Mouse (Mus musculus) cerebellum, adult 2 months (tissue): ENCODE results near the gene Hypk. TPM values are rescaled to one million over a fixed set of nuclear protein-coding genes. Genes with fewer than 3 reads are reported as not detected.
A peak's percentile ranks its signal among the peaks of the same experiment; 100 is the strongest.
"Not testable (repeated sequence)": the region's sequence is repeated elsewhere in the genome, so short reads cannot be mapped to it uniquely, and the experiment has no call there.

Source experiments
- DNase-seq, 2 experiments: peaks; one replicate each; pipeline ENCODE4 v3.0.0; 2021
- H3K27ac ChIP-seq: fragments of 200-500 bp; 2 replicates; pipeline ENCODE4 v1.5.1; 2012; ENCODE audit warnings: low read length, control low read depth, inconsistent platforms; ENCODE audit not compliant: insufficient read depth
- H3K27me3 ChIP-seq: fragments of 200-500 bp; 2 replicates; pipeline ENCODE4 v1.6.1; 2012; ENCODE audit warnings: inconsistent platforms, mild to moderate bottlenecking, low read length, moderate library complexity; ENCODE audit not compliant: control insufficient read depth, insufficient read depth
- H3K4me1 ChIP-seq: fragments of 200-500 bp; 2 replicates; pipeline ENCODE4 v1.6.1; 2011; ENCODE audit warnings: low read length; ENCODE audit not compliant: control insufficient read depth, insufficient read depth
- H3K4me3 ChIP-seq: fragments of 200-500 bp; replicated peaks from 2 replicates; pipeline ENCODE3; 2011; ENCODE audit warnings: mild to moderate bottlenecking, low read depth, low read length, control low read depth; ENCODE audit not compliant: insufficient read depth
- CTCF ChIP-seq: fragments of 200-500 bp; IDR thresholded peaks from 2 replicates; pipeline ENCODE4 v1.5.1; 2011; ENCODE audit warnings: low read depth, mild to moderate bottlenecking, control low read depth, low read length, moderate library complexity, borderline replicate concordance; ENCODE audit not compliant: insufficient read depth
- POLR2A ChIP-seq: fragments of 200-500 bp; IDR thresholded peaks from 2 replicates; pipeline ENCODE4 v1.6.1; 2011; ENCODE audit warnings: low read length, control low read depth, borderline replicate concordance; ENCODE audit not compliant: insufficient read depth
- WGBS: fragments of 180-500 bp; shearing (Covaris S2); methylation state at CpG from one replicate; pipeline ENCODE4 v1.1.7; 2018; 5-methylcytosine and 5-hydroxymethylcytosine counted together
- polyA plus RNA-seq: library from polyadenylated mRNA; depleted of rRNA; stranded (reverse); fragments of >200 nt; gene quantifications from 2 replicates; pipeline ENCODE4 v1.2.3, GENCODE M21; 2012; rRNA removed

Gene Hypk
- polyA plus RNA-seq, 1 experiment = 24.7 TPM

- WGBS = 4% methylated on average over 42 of the region's 42 CpGs
- H3K4me1 ChIP-seq = not testable (repeated sequence)
- peak; percentile 85 for TF ChIP-seq POLR2A
Measured at GRCm38 (mm10) chr2:121505942-121506882, 53.1 kb downstream of the Hypk start, which contains the start of the genes Mfap1a and Wdr76. Gene Mfap1a (minus strand): TSS chr2:121506665. Gene Wdr76 (plus strand): TSS chr2:121506723.

GRCm38 (mm10) chr2:121507173-121507950, 54.3 kb downstream of the Hypk start:
- WGBS = 5% methylated on average over 12 of the region's 12 CpGs
- H3K27ac ChIP-seq = no peak overlapping the region
- DNase-seq = no peak

More at GRCm38 (mm10) chr2:121505942-121506882, 53.1 kb downstream of the Hypk start, which contains the start of the genes Mfap1a and Wdr76:
- peak; percentile 85 to 87 for DNase-seq
- H3K4me3 ChIP-seq = peak within 1 kb of the TSS; percentile 77
- H3K27ac ChIP-seq, H3K27me3 ChIP-seq: not testable (repeated sequence)

GRCm38 (mm10) chr2:121507951-121508330, 54.9 kb downstream of the Hypk start:
- H3K27ac ChIP-seq = no peak overlapping the region
- no peak overlapping the region for H3K4me3 ChIP-seq
- no peaks in the 10 kb centered on the region for H3K27me3 ChIP-seq
- 75% methylated on average over 2 of the region's 2 CpGs for WGBS
- H3K4me1 ChIP-seq = no peaks in the 10 kb centered on the region; the same call in 1 of the 2 replicates
- no peak for TF ChIP-seq POLR2A
- TF ChIP-seq CTCF = no peak
- DNase-seq = no peak

More at GRCm38 (mm10) chr2:121507173-121507950, 54.3 kb downstream of the Hypk start:
- Histone ChIP-seq H3K4me3 (peak overlapping the region; percentile 77), H3K4me1 (no peaks in the 10 kb centered on the region; the same call in 1 of the 2 replicates), H3K27me3 (no peaks in the 10 kb centered on the region)
- no peak for TF ChIP-seq CTCF
- no peak for TF ChIP-seq POLR2A

Other genes with a start within 250 kb of the Hypk start
- gene Trp53bp1, start 181.9 kb upstream of the Hypk start, polyA plus RNA-seq = 57.9 and 59.4 TPM in 2 replicates
- 223 and 254 TPM in 2 replicates for gene Map1a, start 163.7 kb upstream of the Hypk start, polyA plus RNA-seq
- gene Ppip5k1, start 97.9 kb upstream of the Hypk start, polyA plus RNA-seq = 160 and 183 TPM in 2 replicates
- gene Ckmt1, start 95.6 kb upstream of the Hypk start, polyA plus RNA-seq = 504 and 518 TPM in 2 replicates
- 0.62 and 0.81 TPM in 2 replicates for gene Strc, start 66.1 kb upstream of the Hypk start, polyA plus RNA-seq
- 96.5 and 99.1 TPM in 2 replicates for gene Pdia3, start 39.5 kb upstream of the Hypk start, polyA plus RNA-seq
- 7.1 and 7.4 TPM in 2 replicates for gene Catsper2, start 39.5 kb upstream of the Hypk start, polyA plus RNA-seq
- 0.08 TPM in 1 of 2 replicates, not detected in the other for gene Ell3, start 9.0 kb upstream of the Hypk start, polyA plus RNA-seq
- gene Serf2, start 4.1 kb upstream of the Hypk start, polyA plus RNA-seq = 282 and 303 TPM in 2 replicates
- gene Serinc4, start 3.5 kb downstream of the Hypk start, polyA plus RNA-seq = 0.46 and 0.57 TPM in 2 replicates
- 29.0 and 29.7 TPM in 2 replicates for gene Mfap1b, start 20.8 kb downstream of the Hypk start, polyA plus RNA-seq
- 19.5 and 19.7 TPM in 2 replicates for gene Mfap1a, start 53.4 kb downstream of the Hypk start, polyA plus RNA-seq
- gene Wdr76, start 53.4 kb downstream of the Hypk start, polyA plus RNA-seq = 4.3 and 4.9 TPM in 2 replicates